Mouse (Mus musculus) inflammation-experienced regulatory T-cells, adult 6 months (primary cell): Measurements from ENCODE around the gene Krt17. TPM values are rescaled to one million over a fixed set of nuclear protein-coding genes. Genes with fewer than 3 reads are reported as not detected.
A peak's percentile ranks its signal among the peaks of the same experiment; 100 is the strongest.
"Not testable (repeated sequence)": the region's sequence is repeated elsewhere in the genome, so short reads cannot be mapped to it uniquely, and the experiment has no call there.

Source experiments
- ATAC-seq: one replicate; pipeline ENCODE4 v1.8.0; 2017
- polyA plus RNA-seq, 3 experiments: library from polyadenylated mRNA; unstranded; fragments of 100-300 nt; shearing (Covaris generic); gene quantifications; one replicate each; pipeline ENCODE4 v1.2.1; 2017

Krt17 gene
- 1 to 10 TPM; 1.8 to 4.5 (median 2.1) TPM for polyA plus RNA-seq

DNA sequence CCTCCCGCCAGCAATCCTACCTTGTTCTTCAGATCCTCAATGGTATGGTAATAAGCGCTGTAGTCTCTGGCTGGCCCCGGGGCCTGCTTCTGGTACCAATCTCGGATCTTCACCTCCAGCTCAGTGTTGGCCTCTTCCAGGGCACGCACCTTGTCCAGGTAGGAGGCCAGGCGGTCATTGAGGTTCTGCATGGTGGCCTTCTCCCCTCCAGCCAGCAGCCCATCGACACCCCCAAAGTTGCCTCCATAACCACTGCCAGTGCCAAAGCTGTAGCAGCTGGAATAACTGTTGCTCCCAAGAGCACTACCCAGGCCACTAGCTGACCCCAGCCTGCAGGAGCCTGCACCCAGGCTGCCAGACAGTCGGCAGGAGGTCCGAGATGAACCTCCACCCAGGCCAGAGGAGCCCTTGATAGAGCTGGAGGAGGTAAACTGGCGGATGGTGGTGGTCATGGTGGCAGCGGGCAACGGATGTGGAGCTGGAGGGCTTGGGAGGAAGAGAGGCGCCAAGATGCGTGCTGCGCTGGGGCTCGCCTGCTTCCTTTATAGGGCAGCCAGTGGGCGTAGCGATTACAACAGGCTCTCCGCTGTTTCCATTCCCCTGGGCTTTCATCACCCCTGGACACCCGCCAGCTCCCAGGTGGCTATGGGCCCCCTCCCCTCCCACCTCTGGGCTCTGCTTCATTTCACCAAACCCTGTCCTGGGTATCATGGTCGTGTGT is at the start of gene Krt17:
Gene Krt17, minus strand, starts transcription at position 516 of the 721 bp plus-strand sequence.
- ATAC-seq, result no peak

DNA sequence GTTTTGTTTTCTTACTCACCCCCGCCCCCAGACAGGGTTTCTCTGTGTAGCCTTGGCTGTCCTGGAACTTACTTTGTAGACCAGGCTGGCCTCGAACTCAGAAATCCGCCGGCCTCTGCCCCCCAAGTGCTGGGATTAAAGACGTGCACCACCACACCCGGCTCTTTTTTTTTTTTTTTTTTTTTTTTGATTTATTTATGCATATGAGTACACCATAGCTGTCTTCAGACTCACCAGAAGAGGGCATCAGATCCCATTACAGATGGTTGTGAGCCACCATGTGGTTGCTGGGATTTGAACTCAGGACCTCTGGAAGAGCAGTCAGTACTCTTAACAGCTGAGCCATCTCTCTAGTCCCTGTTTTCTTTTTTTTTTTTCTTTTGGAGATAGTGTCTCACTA is 47.8 kb upstream of the Krt17 start:
- not testable (repeated sequence) for ATAC-seq

DNA sequence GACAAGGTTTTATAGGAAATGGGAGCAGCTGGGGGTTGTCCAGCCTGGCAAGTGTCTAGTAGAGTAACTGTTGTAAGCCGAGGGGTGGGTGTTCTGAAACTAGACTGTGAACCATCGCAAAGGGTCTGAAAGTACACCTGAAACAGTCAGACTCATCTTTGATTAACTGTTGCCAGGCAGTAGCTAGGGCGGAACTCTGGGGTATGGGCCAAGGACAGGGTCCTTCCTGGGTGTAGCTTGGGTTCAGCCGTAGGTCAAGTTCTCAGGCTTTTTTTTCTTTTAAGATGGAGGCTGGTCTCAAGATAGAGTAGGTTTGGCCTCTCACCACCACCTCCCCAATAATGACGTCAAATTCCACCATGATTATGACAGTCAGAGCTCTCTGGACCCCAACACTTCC is 47.1 kb upstream of the Krt17 start:
- ATAC-seq, result no peak

DNA sequence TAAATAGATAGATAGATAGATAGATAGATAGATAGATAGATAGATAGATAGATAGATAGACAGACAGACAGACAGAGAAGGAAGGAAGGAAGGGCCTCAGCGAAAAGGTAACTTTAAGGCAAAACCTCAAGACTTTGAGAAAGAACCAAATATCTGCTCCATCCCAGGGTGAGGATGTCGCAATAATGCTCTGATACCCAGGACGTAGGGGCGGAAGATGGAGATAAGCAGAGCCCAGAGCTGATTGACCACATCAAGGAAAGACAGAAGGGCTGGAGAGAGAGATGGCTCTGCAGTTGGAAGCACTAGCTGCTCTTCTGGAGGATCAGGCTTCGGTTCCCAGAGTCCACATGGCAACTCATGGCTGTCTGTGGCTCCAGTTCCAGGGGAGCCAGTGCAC is 40.5 kb upstream of the Krt17 start:
- ATAC-seq, result no peak

DNA sequence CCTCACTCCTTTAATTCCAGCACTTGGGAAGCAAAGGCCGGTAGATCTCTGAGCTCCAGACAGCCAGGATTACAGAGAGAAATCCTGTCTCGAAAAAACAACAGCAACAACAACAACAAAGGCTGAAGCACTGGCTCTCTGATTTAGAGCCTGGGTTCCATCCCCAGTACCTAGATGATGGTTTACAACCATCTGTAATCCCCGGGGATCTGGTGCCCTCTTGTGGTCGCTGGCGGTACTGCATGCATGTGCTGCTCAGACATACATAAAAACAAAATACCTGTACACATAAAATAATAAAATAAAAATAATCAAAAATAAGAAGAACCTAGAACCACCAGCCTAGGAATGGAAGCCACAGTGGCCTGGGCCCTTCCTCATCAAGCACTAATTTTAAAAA is 39.5 kb upstream of the Krt17 start:
- ATAC-seq, result no peak

DNA sequence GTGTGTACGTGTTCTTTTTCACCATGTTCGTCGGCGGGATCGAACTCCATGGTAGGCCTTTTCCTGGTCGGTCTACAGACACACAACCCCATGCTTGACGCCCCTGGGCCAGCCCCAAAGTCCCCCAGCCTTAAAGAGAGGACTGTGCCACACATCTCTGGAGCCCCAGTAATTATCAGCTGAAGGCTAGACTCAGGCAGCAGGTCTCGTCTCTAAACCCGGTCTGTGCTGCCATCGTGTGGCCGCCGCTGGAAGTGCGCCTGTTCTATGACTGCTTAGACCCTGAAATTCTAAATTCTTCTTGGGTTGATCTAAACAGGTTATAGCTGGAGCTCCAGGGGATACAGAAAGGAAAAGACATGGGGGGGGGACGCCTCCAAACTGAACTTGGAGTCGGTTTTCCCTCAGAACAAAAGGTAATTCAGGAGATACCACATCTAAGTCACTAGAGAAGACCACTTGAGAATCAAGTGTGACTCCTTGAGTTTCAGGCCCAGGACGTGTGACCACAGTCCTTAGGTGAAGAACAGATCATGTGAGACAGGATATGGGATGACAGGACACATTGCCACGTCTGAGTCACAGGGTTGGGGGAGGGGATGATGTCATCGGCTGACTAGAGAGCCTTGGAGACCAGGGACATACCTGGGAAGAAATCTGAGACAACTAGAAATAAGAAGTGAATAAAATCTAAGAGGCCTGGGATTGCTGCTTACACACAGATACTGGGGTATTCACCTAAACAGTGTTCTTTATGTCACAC is 37.6 kb upstream of the Krt17 start:
- peak; percentile 50 for ATAC-seq

DNA sequence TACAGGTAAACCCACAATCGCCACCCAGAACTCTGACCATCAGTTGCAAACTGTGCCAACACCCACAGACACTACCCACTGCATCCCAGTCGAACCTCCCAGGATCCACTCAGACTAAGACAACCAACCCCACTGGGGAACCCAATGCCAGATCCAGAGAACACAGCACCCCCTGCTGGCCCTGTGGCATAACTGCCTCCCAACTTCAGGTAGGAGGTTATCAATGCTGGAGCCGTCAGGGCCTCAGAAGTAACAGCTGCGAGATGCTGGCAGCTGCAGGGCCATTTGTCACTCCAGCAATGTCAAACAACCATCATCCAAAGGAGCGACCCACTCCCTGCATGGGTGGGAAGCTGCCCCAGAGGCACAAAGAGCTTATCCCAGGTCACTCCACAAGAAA is 37.0 kb upstream of the Krt17 start:
- ATAC-seq, result no peak

DNA sequence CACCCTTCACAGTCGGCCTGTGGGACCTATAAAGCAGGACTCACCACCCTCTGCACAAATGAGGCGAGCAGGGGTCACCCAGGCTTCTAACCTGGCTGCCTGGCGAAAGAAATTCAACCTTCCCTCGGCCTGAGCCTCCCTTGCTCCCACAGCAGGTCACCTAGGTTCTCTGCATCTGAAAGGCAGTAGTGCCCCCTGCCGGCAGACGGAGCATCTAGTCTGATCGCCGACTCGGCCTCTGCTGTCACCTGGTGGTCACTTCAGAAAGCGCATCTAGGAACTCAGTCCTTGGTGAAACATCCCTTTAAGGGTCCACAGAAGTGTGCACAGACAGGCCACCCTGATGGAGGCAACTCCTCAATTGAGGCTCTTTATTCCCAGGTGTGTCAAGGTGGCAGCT is 34.5 kb upstream of the Krt17 start:
- peak; percentile 54 for ATAC-seq

DNA sequence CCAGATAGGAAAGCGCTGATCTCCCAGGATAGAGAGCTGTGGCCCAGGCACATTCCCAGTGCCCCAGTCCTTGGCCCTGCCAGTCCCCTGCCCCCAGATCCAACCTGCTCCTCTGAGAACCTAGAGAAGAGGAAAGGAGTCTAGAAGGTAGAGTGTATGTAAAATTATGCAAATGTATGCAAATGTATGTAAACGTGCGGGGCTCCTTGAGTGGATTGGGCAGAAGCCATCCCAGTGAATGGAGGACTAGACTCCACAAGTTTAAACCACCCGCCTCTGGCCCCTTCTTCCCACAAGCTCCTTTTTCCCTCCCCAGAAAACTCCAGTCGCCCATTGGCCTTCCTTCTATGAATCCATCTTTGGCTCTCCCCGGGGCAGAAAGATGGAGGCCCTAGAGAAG is 32.1 kb upstream of the Krt17 start:
- ATAC-seq, result no peak

DNA sequence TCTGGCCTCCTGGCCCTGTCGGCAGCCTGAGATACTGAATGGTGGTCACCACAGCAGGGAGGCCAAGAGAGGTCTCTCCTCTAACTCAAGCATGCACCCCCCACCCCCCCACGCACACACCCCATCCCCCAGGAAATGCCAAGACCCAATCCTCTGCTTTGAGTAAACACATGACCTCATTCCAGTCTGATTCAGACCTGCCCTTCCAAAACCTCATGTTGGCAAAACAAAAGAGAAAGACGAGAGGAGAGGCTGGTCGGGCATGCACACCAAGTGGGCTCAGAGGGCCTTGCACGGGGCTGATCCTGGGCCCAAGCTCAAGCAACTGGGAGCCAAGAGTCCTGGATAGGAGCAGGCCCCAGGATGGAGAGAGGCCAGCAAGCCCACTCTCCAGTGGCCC is 29.4 kb upstream of the Krt17 start:
- no peak for ATAC-seq

DNA sequence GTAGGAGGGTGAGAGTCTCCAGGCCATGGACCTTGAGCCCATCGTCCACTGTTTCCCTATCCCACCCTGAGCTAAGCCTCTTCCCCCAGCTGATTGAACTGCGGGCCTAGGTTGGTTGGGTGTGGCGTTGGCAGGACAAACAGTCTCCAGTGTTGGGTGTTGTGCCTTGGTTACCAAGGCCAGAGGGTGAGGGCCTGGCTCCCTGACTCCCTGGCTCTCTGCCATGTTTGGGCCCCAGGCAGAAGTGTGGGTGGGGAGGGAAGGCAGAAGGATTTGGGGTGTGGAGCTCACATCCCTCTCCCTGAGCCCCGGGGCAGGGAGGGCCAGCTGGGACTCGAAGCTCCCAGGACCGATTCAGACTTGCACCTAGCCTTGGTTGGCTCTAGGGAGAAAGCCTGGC is 28.1 kb upstream of the Krt17 start:
- ATAC-seq, result no peak

DNA sequence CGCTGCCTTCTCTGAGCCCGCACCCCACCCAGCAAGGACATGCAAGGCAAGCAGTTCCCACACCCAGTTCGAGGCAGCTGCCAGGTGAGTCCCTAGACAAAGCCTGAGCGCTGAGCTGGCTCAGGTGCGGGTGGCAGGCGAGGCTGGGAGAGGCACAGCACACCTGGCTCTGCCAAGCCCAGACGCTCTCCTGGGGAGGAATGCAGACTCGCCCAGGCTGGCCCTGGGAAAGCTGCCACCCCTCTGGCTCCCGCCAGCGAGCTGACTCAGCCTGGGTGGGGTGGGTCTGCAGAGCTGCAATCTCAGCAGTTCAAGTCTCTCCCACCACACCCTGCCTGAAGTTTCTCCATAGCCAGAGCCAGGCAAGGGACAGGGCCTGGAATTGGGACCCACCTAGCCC is 26.2 kb upstream of the Krt17 start:
- ATAC-seq, result no peak

DNA sequence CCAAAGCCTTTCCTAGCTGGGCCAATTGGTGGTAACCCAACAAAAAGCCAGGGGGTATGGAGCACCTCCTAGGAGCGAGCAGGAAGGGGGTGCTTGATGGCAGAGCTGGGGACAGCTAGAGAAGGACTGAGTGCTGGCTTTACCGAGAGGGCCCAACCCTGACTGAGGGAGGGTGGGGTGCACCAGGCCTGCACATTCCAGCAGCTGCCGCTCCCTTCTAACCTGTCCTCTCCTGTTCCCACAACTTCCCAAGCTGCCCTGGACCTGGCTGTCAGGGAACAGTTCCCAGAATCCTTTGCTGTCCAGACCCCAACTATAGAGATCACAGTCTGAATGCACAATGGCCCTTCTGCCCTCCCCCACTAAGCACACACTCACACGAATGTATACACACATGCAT is 24.2 kb upstream of the Krt17 start:
- ATAC-seq, result no peak

DNA sequence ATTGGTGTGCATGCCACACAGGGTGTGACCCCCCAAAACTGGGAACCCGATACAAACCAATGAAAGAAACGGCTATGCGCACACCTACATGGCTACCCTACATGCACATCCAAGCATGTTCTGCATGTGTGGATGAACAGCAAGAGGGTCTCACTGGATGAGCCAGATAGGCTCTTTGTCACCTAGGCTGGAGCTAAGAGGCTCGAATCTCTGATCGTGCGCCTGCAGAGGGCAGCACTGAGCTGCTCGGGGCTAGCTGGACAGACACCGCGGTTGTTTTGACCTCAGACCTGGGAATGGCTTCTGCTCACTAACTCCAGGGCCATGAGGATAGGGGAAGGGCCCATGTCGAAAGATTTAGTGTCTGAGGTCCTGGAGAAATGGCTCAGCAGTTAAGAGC is 21.7 kb upstream of the Krt17 start:
- no peak for ATAC-seq

DNA sequence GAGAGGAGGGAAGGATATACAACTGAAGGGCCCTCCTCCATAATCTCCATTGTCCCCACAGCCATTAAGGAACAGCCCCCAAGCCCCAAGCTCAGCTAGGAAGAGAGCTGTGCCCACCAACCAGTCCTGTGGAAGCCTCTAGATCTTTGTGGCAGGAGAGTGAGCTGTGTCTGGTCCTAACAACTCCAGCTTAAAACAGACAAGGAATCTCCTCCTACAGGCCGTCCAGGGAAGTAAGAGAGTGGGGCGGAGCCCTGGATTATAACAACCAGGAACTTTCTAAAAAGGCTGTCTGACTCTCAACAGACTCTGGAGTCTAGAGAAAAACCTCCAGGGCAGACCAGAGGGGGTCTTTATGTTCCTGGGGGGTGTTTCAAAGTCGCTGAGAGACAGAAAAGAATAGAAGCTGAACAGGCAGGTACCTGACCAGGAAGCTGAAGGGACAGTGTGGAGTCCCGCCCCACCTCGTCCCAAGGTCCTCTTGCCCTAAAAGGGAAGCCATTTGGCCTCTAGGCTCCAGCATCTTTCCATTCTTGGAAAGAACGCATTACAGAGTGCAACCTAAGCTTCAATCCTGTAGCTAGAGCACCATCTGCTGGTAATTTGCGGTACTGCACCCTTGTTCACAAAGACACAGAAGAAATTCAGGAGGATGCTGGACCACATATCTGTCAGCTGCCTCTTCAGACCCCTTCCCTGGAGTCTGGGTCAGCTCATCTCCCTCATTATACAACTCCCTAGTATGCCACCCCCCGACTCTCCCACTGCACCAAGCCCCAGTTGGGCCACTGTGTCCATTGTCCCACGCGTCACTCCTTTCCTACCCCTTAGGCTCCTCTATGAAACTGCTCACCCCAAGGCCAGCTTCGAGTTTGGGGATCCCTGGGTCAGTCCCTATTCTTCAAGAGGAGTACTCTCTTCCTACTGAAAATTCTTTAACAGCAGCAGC is 21.0 kb upstream of the Krt17 start:
- ATAC-seq, result no peak

DNA sequence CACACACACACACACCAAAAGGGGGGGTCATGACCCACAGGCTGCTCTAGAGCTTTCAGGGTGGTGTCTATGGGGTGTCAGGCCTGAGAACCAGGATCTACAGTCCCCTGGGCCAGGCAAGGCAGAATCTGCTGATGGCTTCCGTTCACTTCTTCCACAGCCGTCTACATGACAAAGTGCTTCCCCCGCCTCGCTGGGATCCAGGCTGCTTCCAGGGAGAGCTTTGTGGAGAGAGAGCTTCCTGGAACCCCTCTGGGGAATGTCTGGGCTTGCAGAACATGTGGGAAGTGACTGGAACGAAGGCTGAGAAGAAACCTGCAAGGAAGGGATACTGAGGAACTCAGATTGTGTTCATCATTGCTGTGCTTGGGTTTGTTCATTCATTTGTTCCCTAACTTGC is 17.9 kb upstream of the Krt17 start:
- ATAC-seq, result no peak

DNA sequence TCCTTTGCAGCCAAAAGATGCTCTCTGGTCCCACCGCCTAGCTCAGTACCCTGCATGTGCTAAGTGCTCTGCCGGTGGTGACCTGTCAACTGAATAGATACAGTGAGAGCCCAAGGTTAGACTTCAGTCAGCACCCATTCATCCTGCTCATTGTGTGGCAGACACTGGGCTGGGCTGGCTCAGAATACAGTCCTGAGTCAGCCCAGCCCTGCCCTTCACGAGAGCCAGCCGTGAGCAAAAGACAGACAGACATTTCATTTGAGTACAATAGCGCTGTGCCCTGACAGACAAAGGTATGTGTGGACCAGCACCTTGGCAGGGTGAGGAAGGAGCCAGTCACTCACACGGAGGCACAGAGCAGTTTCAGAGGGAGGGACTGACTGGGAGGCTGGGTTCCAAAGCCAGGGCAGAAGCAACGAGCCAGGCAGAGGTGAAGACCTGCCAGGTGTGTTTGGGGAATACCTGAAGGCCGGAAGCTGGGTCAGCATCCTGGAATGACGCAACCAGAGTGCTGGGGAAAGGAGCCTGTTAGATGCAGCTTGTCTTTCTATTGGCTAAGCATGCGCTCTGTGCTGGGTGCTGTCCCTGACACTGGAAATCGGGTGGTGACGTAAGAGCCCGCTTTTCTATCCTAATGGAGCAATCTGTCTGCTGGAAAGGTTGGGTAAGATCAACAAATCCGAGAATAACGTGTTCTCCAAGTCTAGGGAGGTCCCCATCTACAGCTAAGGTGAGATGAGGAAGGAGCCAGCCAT is 17.1 kb upstream of the Krt17 start:
- ATAC-seq, result no peak

DNA sequence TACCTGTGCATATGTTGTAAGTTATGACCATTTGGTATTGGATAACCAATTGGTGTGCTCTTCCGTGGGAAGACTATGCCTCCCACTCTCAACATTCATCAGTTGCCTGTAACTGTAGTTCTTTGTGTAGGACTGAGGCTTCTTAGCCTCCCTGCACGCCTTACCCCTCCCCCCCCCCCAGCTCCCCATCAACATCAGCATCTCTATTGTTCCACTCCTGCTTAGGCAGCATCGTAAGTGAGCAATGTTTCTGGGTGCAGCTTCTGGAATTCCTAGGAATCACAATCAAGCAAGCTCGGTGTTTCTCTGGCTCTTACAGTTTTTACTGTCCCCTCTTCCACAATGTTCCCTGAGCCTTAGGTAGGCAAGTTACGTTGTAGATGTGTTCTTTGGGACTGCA is 14.6 kb upstream of the Krt17 start:
- no peak for ATAC-seq

DNA sequence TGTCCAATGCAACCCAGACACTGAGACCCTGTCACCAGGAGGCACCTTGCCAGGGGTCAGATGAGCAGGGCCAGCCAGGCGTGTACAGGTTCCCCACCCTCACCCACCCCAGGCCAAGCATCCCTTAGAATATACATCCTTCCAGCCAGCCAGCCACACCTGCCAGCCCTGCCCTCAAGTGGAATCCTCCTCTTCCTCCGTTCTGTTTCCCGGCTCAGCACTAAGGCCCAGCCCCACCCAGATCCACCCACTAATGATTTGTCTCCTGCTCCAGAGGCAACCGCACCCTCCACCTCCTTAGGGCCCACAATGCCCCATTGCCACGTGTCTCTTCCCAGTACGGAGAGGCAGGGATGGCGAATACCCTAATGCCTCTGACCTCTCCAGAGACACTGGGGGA is 13.9 kb upstream of the Krt17 start:
- no peak for ATAC-seq

DNA sequence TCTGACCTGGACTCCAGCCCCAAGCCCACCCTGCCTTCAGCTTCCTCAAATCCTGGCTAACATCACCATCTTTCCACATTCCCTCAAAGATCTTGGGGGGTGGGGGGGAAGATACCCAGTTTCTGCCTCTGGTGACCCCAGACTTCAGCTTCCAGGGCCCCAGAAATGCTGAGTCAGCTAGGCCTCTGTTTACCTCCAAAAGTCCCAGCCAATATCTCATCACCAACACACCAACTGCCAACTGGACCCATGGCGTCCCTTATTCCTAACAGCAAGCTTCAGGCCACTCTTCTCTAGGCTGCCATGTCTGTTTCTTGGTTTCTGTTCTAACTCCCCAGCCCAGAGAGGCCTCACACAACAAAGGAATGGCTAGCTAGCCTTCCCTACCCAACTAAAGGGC is 11.0 kb upstream of the Krt17 start:
- ATAC-seq, result no peak

DNA sequence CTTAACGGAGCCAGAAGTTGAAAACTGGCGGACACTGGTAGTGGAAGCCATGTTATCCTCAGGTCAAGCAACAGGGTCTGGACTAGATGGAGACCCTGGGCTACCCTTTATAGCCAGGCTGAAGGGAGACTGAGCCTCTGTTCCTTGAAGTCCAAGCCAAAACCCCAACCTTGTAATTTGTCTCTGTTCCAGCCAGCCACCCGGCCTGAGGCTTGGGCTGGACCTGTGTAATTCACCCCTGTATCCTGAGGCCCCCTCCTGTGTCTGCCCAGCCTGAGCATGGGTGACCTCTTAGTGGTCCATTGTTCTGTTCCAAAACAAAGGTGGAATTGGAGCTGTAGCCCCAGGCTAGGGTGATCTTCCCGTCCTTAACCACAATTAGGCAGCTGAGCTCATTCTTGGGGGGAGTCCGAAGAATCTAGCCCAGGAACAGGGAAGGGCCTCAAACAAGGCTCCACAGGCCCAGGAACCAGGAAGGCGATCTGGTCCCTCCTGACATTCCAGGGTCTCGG is 9.0 kb upstream of the Krt17 start, which contains the start of gene Krt42:
Gene Krt42, minus strand, starts transcription at position 51 of the 512 bp plus-strand sequence.
- ATAC-seq, result no peak
